Mouse (Mus musculus) intestine, embryonic 15.5 days (tissue): Measurements from ENCODE around the gene Taf10. TPM values are rescaled to one million over a fixed set of nuclear protein-coding genes. Genes with fewer than 3 reads are reported as not detected.

Source experiments
- polyA plus RNA-seq: library from polyadenylated mRNA; unstranded; fragments of >200 nt; fragmentation: Nextera tagmentation; extraction: Ambion mirVana; gene quantifications from 2 replicates; pipeline ENCODE4 v1.2.1, GENCODE M21; 2015

The Taf10 gene
- polyA plus RNA-seq, 1 experiment from 2014 or later = 134 TPM

Other genes starting within 250 kb of the Taf10 start
- 29.0 and 29.4 TPM in 2 replicates for gene Smpd1, start 190.0 kb downstream of the Taf10 start, polyA plus RNA-seq
- gene Apbb1, start 162.7 kb downstream of the Taf10 start, polyA plus RNA-seq = 36.6 and 37.8 TPM in 2 replicates
- 3.8 and 4.8 TPM in 2 replicates for gene Hpx, start 144.2 kb downstream of the Taf10 start, polyA plus RNA-seq
- 21.4 and 24.7 TPM in 2 replicates for gene Trim3, start 110.8 kb downstream of the Taf10 start, polyA plus RNA-seq
- 203 and 227 TPM in 2 replicates for gene Timm10b, start 104.3 kb downstream of the Taf10 start, polyA plus RNA-seq
- 66.0 and 72.7 TPM in 2 replicates for gene Arfip2, start 103.9 kb downstream of the Taf10 start, polyA plus RNA-seq
- gene Gm45799, start 103.8 kb downstream of the Taf10 start, polyA plus RNA-seq = 16.2 and 39.5 TPM in 2 replicates
- 0.44 and 0.80 TPM in 2 replicates for gene Dnhd1, start 93.5 kb downstream of the Taf10 start, polyA plus RNA-seq
- 313 and 320 TPM in 2 replicates for gene Ilk, start 7.8 kb downstream of the Taf10 start, polyA plus RNA-seq
- 32.4 and 34.4 TPM in 2 replicates for gene Rrp8, start 7.0 kb downstream of the Taf10 start, polyA plus RNA-seq
- gene Tpp1, start 7.9 kb upstream of the Taf10 start, polyA plus RNA-seq = 109 TPM in 2 replicates
- gene Dchs1, start 43.3 kb upstream of the Taf10 start, polyA plus RNA-seq = 8.2 and 8.3 TPM in 2 replicates
- 372 and 398 TPM in 2 replicates for gene Mrpl17, start 66.7 kb upstream of the Taf10 start, polyA plus RNA-seq
- gene Gm4070, start 209.6 kb upstream of the Taf10 start, polyA plus RNA-seq = 0.71 and 0.89 TPM in 2 replicates